Mouse (Mus musculus) MEL (cell line): ENCODE measurements around the gene Nipa1. TPM values are rescaled to one million over a fixed set of nuclear protein-coding genes. Genes with fewer than 3 reads are reported as not detected.

ENCODE experiments used
- DNase-seq: peaks from one replicate; pipeline ENCODE4 v3.0.0; 2011; ENCODE audit warnings: low read depth, low spot score
- H3K27ac ChIP-seq: 2 replicates; pipeline ENCODE4 v1.5.1; 2012; ENCODE audit warnings: low read depth, mild to moderate bottlenecking, control low read depth, low read length, moderate library complexity; ENCODE audit not compliant: control insufficient read depth
- H3K27me3 ChIP-seq, 2 experiments: fragments of 150-350 bp in 1 of 2; sonication (generic) in 1 of 2; 2 replicates each; pipeline ENCODE4 v1.6.1; 2012; ENCODE audit warnings: low read length in 2 of 2, mild to moderate bottlenecking in 2 of 2, improper control_type of control experiment in 1 of 2, moderate library complexity in 1 of 2; ENCODE audit not compliant: insufficient read depth in 2 of 2, control insufficient read depth in 1 of 2
- H3K36me3 ChIP-seq, 2 experiments: 2 replicates each; pipeline ENCODE4 v1.6.1; 2012 to 2014; ENCODE audit warnings: low read length in 2 of 2, improper control_type of control experiment in 1 of 2, inconsistent platforms in 1 of 2, mild to moderate bottlenecking in 1 of 2; ENCODE audit not compliant: insufficient read depth in 2 of 2, control insufficient read depth in 1 of 2
- H3K4me1 ChIP-seq, 2 experiments: fragments of 150-350 bp in 1 of 2; sonication (generic) in 1 of 2; 2 replicates each; pipeline ENCODE4 v1.6.1; 2012; ENCODE audit warnings: low read length in 2 of 2, improper control_type of control experiment in 1 of 2, mild to moderate bottlenecking in 1 of 2; ENCODE audit not compliant: insufficient read depth in 2 of 2, control insufficient read depth in 1 of 2
- H3K4me3 ChIP-seq, 2 experiments: fragments of 150-350 bp in 1 of 2; sonication (generic) in 1 of 2; 2 replicates each; pipeline ENCODE4 v1.5.1; 2012; ENCODE audit warnings: low read depth in 2 of 2, low read length in 2 of 2, mild to moderate bottlenecking in 2 of 2, moderate library complexity in 2 of 2, control low read depth in 1 of 2, improper control_type of control experiment in 1 of 2; ENCODE audit not compliant: control insufficient read depth in 1 of 2, insufficient read depth in 1 of 2
- H3K79me2 ChIP-seq: 2 replicates; pipeline ENCODE4 v1.6.1; 2012; ENCODE audit warnings: mild to moderate bottlenecking, low read length, moderate library complexity; ENCODE audit not compliant: control insufficient read depth, poor library complexity, insufficient read depth
- H3K9ac ChIP-seq: 2 replicates; pipeline ENCODE4 v1.6.1; 2012; ENCODE audit warnings: low read depth, mild to moderate bottlenecking, control low read depth, low read length, moderate library complexity; ENCODE audit not compliant: control insufficient read depth, poor library complexity, severe bottlenecking
- H3K9me3 ChIP-seq: fragments of 150-350 bp; sonication (generic); replicated peaks from 2 replicates; pipeline ENCODE4 v1.6.1; 2012; ENCODE audit warnings: mild to moderate bottlenecking, low read length, improper control_type of control experiment, moderate library complexity; ENCODE audit not compliant: insufficient read depth
- BHLHE40 ChIP-seq: IDR thresholded peaks from 2 replicates; pipeline ENCODE4 v1.6.1; 2012; ENCODE audit warnings: low read depth, mild to moderate bottlenecking, inconsistent platforms, low read length, improper control_type of control experiment, borderline replicate concordance
- ELF1 ChIP-seq: IDR thresholded peaks from 2 replicates; pipeline ENCODE4 v1.6.1; 2014; ENCODE audit warnings: low read depth, mild to moderate bottlenecking, inconsistent platforms, low read length, improper control_type of control experiment, moderate library complexity
- EP300 ChIP-seq, 2 experiments: IDR thresholded peaks; 2 replicates each; pipeline ENCODE4 v1.6.1; 2011; ENCODE audit warnings: improper control_type of control experiment in 2 of 2, low read length in 2 of 2, low read depth in 1 of 2, mild to moderate bottlenecking in 1 of 2
- ETS1 ChIP-seq: IDR thresholded peaks from 2 replicates; pipeline ENCODE4 v1.6.1; 2012; ENCODE audit warnings: low read depth, mild to moderate bottlenecking, inconsistent platforms, low read length, improper control_type of control experiment, moderate library complexity
- GABPA ChIP-seq: IDR thresholded peaks from 2 replicates; pipeline ENCODE4 v1.6.1; 2012; ENCODE audit warnings: low read depth, mild to moderate bottlenecking, inconsistent platforms, low read length, improper control_type of control experiment, moderate library complexity
- GATA1 ChIP-seq: IDR thresholded peaks from 2 replicates; pipeline ENCODE4 v1.6.1; 2011; ENCODE audit warnings: low read depth, low read length, improper control_type of control experiment
- HCFC1 ChIP-seq: IDR thresholded peaks from 2 replicates; pipeline ENCODE4 v1.6.1; 2012; ENCODE audit warnings: low read depth, mild to moderate bottlenecking, inconsistent platforms, low read length, improper control_type of control experiment, moderate library complexity
- MAZ ChIP-seq: IDR thresholded peaks from 2 replicates; pipeline ENCODE4 v1.6.1; 2012; ENCODE audit warnings: low read depth, mild to moderate bottlenecking, inconsistent platforms, low read length, improper control_type of control experiment
- MEF2A ChIP-seq: IDR thresholded peaks from 2 replicates; pipeline ENCODE4 v1.6.1; 2014; ENCODE audit warnings: low read depth, mild to moderate bottlenecking, inconsistent platforms, low read length, improper control_type of control experiment; ENCODE audit not compliant: poor library complexity, insufficient replicate concordance, severe bottlenecking; ENCODE audit errors: extremely low read depth
- MYB ChIP-seq: IDR thresholded peaks from 2 replicates; pipeline ENCODE4 v1.6.1; 2011; ENCODE audit warnings: mild to moderate bottlenecking, low read depth, low read length, improper control_type of control experiment
- MYC ChIP-seq: IDR thresholded peaks from 2 replicates; pipeline ENCODE4 v1.6.1; 2011; ENCODE audit warnings: low read depth, mild to moderate bottlenecking, low read length, improper control_type of control experiment, moderate library complexity
- NRF1 ChIP-seq: IDR thresholded peaks from 2 replicates; pipeline ENCODE4 v1.6.1; 2014; ENCODE audit warnings: low read depth, mild to moderate bottlenecking, inconsistent platforms, low read length, improper control_type of control experiment, moderate library complexity; ENCODE audit not compliant: poor library complexity, insufficient read depth, severe bottlenecking
- POLR2AphosphoS2 ChIP-seq: IDR thresholded peaks from 2 replicates; pipeline ENCODE4 v1.6.1; 2011; ENCODE audit warnings: low read length, improper control_type of control experiment
- RAD21 ChIP-seq: IDR thresholded peaks from 2 replicates; pipeline ENCODE4 v1.6.1; 2011; ENCODE audit warnings: mild to moderate bottlenecking, low read depth, low read length, improper control_type of control experiment
- RCOR1 ChIP-seq: IDR thresholded peaks from 2 replicates; pipeline ENCODE4 v1.6.1; 2012; ENCODE audit warnings: low read depth, mild to moderate bottlenecking, inconsistent platforms, low read length, improper control_type of control experiment
- SIN3A ChIP-seq: IDR thresholded peaks from 2 replicates; pipeline ENCODE4 v1.6.1; 2012; ENCODE audit warnings: low read length, improper control_type of control experiment, inconsistent platforms
- TCF12 ChIP-seq: IDR thresholded peaks from 2 replicates; pipeline ENCODE4 v1.6.1; 2014; ENCODE audit warnings: low read depth, mild to moderate bottlenecking, inconsistent platforms, low read length, improper control_type of control experiment, moderate library complexity
- UBTF ChIP-seq: IDR thresholded peaks from 2 replicates; pipeline ENCODE4 v1.6.1; 2012; ENCODE audit warnings: low read depth, mild to moderate bottlenecking, inconsistent platforms, low read length, improper control_type of control experiment, moderate library complexity, borderline replicate concordance; ENCODE audit not compliant: insufficient read depth
- USF1 ChIP-seq: IDR thresholded peaks from 2 replicates; pipeline ENCODE4 v1.6.1; 2014; ENCODE audit warnings: low read depth, mild to moderate bottlenecking, inconsistent platforms, low read length, improper control_type of control experiment, moderate library complexity
- ZKSCAN1 ChIP-seq: IDR thresholded peaks from 2 replicates; pipeline ENCODE4 v1.6.1; 2012; ENCODE audit warnings: low read depth, mild to moderate bottlenecking, inconsistent platforms, low read length, improper control_type of control experiment, moderate library complexity
- ZMIZ1 ChIP-seq: IDR thresholded peaks from 2 replicates; pipeline ENCODE4 v1.6.1; 2012; ENCODE audit warnings: low read depth, mild to moderate bottlenecking, inconsistent platforms, low read length, improper control_type of control experiment, moderate library complexity
- ZNF384 ChIP-seq: IDR thresholded peaks from 2 replicates; pipeline ENCODE4 v1.6.1; 2012; ENCODE audit warnings: low read depth, mild to moderate bottlenecking, inconsistent platforms, low read length, improper control_type of control experiment
- polyA plus RNA-seq, 2 experiments: library from polyadenylated mRNA; stranded (reverse) in 1 of 2; unstranded in 1 of 2; fragments of >175 nt in 1 of 2; fragments of >200 nt in 1 of 2; gene quantifications; 2 replicates each; pipeline versions ENCODE4 v1.2.1 to v1.2.4; 2012; ENCODE audit warnings: low replicate concordance in 2 of 2, low read depth in 1 of 2; ENCODE audit not compliant: insufficient read length in 2 of 2, insufficient read depth in 1 of 2, missing spikeins in 1 of 2
- total RNA-seq: library from RNA; depleted of rRNA; stranded (reverse); fragments of 300-350 nt; gene quantifications from 2 replicates; pipeline ENCODE4 v1.2.3, GENCODE M21; 2012; rRNA removed

Gene Nipa1
- 10.4 and 14.8 TPM in 2 replicates for total RNA-seq
- 10 to 100 TPM in 1 of 2 experiments, not detected in 1; 13.0 TPM for polyA plus RNA-seq

GRCm38 (mm10) chr7:56019930-56020253 is at the start of gene Nipa1:
TSS of gene Nipa1 (minus strand) at chr7:56019954.
- peaks cover 21 to 31% of the 10 kb centered on the region in 2 experiments for H3K4me1 ChIP-seq
- peak within 1 kb of the TSS; percentile 90 for H3K27ac ChIP-seq
- H3K79me2 ChIP-seq: peaks cover 12% of the 10 kb centered on the region
- H3K4me3 ChIP-seq: peak within 1 kb of the TSS; percentile 73 to 99
- no peak for DNase-seq
- peak within 1 kb of the TSS; percentile 97 for H3K9ac ChIP-seq
- no peaks in the 10 kb centered on the region for H3K9me3 ChIP-seq
- H3K27me3 ChIP-seq: no peaks in the 10 kb centered on the region
- TF ChIP-seq POLR2AphosphoS2 (no peak), ZKSCAN1 (no peak), ELF1 (no peak), BHLHE40 (no peak), RAD21 (no peak), ZNF384 (no peak), UBTF (no peak), MYC (no peak), ETS1 (no peak), MYB (no peak), MEF2A (no peak)
- H3K36me3 ChIP-seq: peaks cover 0 to 35% of the 10 kb centered on the region in 2 experiments; a peak in 2 of 4 replicates

GRCm38 (mm10) chr7:56066634-56067033 is 46.9 kb upstream of the Nipa1 start:
- H3K4me1 ChIP-seq: no peaks in the 10 kb centered on the region; a peak in 1 of 4 replicates
- H3K36me3 ChIP-seq: peaks cover 2 to 3% of the 10 kb centered on the region in 2 experiments
- DNase-seq: no peak
- no peak overlapping the region for H3K27ac ChIP-seq
- H3K9ac ChIP-seq: no peak overlapping the region
- H3K9me3 ChIP-seq: no peaks in the 10 kb centered on the region
- TF ChIP-seq UBTF (no peak), SIN3A (no peak), HCFC1 (no peak), POLR2AphosphoS2 (no peak), ETS1 (no peak), NRF1 (no peak), RCOR1 (no peak), ZMIZ1 (no peak), GATA1 (no peak), EP300 (IDR thresholded peaks at IDR 0.05; ENCODE audit: low read depth in 1 of 2, low read length in 2 of 2) (no peak), MAZ (no peak), MYB (no peak), TCF12 (no peak), GABPA (no peak), USF1 (no peak), BHLHE40 (no peak)
- TF ChIP-seq, all 39 proteins: peak for 0
- Histone ChIP-seq H3K27me3 (no peaks in the 10 kb centered on the region), H3K79me2 (no peaks in the 10 kb centered on the region), H3K4me3 (no peak overlapping the region)
